Mouse (Mus musculus): Measurements from ENCODE around the gene Atp1a1.

Atp1a1 gene

DNA sequence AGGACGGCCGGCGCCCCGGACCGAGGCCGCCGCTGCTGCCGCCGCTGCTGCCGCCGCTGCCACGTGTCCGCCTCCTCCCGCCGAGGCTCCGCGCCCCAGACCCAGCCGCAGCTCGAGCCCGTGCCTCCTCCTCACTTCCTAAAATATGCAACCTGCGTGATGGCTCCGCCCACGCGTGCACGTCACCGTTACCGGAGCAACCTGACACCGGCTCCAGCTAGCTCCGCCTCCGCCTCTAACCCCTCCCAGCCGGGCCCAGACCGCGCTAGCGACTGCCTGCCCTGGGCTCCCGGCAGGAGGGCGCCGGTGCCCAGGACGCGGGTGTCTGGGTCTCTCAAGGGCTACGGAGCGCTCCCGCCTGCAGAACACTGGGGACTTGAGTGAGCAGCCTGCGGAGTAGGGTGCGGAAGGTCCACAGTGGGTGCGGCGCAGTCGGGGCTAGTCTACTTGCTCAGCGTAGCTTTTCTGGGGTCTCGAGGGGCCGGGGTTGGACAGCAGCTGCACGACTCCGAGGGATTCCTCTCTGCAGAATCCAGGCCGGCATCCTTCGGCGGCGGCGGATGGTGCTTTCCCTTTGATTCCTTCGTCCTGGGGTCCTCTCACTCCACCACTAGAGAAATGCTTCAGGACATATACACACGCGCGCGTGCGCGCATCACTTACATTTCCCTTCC lies at the start of gene Atp1a1:
Gene Atp1a1, minus strand, starts transcription at position 135 of the 674 bp plus-strand sequence.
- peak; percentile 99 for DNase-seq (ENCODE audit: low spot score in 2 of 2)

DNA sequence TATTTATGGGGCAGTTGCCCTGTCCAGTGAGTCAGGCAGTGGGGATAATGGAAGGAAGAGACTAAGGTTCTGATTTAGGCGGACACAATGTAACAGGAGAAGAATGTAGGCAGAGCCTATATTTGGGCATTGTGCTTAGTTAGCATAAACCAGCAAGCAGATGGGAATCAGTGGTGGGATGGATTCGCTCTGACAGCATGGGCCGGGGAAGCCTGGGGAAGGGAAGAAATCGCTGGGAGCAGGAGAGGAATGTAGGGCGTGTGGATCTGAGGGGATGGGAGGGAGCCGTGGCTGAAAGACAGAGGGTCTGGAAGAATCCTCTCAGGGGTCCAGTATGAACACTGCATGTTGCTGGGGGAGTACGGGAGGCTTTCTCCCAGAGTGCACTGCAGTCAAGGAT lies 49.0 kb upstream of the Atp1a1 start:
- DNase-seq (ENCODE audit: low spot score in 2 of 2), result peak; percentile 76 to 81

DNA sequence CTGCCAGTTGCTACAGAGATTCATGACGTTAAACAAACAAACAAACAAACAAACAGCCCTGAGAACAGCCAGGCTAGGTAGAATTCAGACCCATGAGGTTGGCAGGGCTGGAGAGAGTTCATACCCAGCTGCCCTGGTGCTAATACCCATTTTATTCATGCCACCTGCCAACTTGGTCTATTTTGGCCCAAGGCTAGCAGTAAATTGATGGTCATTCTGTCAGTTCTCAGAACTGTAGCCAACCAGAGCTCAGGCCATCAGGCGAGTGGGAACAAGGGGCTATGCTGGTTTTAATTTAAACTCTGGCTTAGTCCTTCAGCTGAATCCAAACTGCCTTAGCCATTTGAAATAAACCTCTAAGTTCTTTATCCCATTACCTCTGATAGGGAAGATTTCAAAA lies 48.5 kb upstream of the Atp1a1 start:
- no peak for DNase-seq (ENCODE audit: low spot score in 2 of 2)

DNA sequence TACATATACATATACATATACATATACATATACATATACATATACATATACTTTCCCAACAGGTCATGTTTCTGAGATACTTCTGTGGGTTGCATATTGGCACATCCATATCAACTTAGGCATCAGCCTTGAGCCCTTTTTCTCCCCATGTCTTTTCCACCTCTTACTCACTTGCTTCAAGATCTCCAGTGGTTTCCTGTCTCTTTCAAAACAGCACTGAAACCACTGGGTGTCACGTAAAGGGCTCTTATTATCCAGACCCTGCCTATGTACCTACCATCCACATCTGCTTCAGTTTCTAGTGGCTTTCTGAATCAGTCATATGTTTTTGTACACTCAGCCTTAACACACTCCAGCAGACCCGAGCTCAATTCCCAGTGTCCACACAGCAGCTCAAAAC lies 45.8 kb upstream of the Atp1a1 start:
- DNase-seq (ENCODE audit: low spot score in 2 of 2), result no peak

DNA sequence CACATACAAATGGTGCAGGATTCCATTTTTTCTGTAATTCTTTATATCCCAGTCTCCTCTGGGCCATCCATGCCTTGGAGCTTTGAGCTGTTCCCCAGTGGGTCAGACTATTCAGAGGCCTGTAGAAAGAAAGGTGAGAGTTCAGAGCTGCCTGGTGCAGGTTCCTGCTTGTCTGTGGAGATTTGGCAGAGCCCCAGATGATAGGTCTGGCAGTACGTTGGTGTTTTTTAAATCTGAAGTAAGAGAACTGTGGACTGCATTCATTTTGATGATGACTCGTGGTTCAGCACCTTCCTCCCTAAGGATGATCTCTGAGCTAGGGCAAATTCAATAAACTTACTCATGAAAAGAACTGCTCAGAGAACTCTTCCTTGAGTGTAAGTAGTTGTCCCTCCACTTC lies 44.8 kb upstream of the Atp1a1 start:
- no peak for DNase-seq (ENCODE audit: low spot score in 2 of 2)

DNA sequence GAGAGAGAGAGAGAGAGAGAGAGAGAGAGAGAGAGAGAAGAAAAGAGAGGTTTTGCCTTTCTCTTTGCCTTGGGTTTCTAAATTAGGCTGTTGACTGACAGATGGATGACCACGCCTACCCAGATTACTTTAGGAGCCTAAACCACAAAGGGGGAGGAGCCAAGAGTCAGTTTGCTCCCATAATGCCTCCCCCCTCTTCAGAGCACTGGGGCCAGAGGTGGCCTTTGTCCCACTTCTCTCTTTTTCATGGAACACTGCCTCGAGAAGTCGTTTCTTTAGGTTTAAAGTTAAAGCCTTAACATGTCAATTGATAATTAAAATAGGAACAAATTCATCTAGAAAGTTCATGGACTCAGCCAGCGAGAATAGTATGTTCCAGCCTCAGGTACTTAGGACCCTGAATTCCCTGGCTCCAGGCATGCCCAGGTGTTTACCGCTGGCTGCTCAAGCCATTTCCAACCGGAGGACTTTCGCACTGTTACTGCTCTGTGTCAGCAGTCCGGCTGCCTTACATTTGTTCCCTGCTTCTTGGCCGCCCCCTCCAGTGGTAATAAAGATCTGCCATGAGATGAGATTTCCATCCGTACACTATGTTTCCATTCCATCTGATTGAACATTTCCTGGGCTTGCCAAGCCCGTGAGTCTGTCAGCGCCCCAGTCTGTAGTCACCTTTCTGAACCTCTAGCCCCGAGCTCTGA lies 43.8 kb upstream of the Atp1a1 start:
- no peak for DNase-seq (ENCODE audit: low spot score in 2 of 2)

DNA sequence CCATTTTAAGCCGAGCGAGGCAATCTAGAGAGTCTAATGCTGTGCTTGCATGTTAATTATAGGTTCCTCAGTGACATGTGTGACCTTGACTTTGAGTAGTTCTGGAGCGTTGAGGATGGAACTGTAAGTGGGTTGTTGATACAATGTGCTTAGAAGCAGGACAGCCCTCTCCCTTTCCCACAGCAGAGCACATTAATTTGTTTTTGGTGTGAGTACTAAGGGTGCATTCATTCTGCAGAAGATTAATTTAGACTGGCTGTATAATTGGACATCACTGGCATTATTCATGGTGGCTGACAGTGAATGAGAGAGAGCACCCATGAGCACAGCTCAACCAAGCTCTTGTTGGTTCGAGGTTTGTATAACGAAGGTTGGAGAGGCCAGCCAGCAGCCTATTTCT lies 42.3 kb upstream of the Atp1a1 start:
- DNase-seq (ENCODE audit: low spot score in 2 of 2), result no peak

DNA sequence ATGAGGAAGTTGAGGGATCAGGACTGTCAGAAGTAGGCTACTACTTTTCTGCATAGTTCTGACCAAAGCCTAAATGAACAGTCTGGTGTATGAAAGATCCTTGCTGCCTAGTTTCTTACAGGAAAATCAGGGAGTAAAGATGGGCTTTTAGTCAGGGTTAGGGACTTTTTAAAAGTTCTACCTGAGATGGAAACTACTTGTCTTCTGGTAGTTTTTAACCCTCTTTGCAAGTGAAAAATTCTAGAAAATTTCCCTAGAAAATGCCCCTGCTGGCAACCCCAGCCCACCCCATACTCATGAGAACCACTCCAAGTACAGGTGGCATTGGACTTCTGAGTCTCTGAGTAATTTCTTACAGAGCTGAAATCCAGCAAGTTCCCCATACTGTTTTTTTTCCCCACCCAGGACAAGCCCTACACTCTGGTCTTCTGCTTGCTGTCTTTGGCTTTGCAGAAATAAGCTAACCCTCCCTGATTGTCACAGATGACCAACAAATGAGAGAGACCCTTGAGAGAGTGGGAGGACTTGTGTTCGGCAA lies 41.2 kb upstream of the Atp1a1 start:
- no peak for DNase-seq (ENCODE audit: low spot score in 2 of 2)

DNA sequence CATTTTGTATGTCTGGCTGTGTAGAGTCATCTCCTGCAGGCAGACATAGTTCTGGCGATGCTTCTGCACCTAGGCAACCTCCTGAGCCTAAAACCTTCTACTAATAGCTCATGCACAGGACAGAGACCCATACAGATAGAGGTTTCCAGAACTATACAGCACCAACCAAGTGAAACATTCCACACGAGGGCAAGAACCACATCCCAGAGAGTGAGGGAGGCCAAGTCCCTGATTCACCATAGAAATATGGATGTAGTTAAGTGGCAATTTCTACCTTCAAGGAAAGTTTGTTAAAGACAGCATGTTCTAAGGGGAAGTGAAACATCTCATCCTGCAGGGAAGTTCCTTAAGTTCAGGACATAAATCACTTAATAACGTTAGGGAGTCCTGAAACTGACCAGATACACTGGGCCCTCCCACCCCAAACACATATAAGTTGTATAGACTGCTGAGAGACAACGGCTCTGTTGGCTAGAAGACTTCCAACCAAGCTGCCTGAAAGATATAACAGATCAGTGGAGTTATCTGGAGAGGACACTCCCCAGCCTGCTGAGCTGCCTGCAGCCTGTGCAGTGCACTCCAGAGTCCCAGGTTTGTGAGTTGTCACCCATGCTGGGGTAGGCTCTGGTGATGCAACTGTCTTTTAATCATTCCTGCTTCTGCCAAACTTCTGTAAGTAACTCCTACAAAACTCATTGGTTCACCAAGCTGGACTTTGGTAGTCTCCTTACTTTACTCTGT lies 39.7 kb upstream of the Atp1a1 start:
- DNase-seq (ENCODE audit: low spot score in 2 of 2), result no peak

DNA sequence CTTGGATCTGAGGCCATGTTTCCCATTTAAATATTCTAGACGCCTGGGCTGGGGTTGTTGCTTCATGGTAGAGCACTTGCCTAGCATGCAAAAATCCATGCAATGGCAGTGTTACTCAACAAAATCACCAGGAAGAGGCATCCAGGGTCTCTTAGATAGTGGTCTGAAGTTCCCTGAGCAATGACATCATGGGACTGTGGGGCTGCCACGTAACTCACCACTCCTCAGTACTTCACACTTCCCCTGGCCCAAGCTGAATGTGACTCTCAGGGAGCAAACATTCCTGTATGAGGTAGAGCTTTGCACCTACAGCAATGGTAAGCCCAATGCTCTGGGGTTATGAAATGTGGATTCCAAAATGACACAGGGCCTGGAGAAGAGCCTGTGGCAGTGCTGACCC lies 38.8 kb upstream of the Atp1a1 start:
- DNase-seq (ENCODE audit: low spot score in 2 of 2), result no peak

DNA sequence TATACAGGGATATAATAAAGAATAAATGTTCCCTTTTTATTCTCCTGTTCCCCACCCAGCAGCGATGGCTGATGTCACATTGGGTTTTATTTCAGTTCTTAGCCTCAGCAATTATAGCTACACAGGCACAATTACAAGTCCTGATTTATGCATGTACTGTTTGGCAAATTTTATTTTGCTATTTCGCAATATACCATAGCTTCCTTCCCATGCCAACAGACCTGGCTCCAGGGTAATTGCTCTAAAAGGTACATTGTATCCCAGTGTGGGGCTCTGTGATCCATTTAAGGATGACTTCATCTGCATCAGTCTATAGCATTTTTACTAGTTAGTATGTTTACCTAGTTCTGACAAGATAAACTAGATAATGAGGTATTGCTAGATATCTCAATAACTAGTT lies 33.7 kb upstream of the Atp1a1 start:
- DNase-seq (ENCODE audit: low spot score in 2 of 2), result no peak

DNA sequence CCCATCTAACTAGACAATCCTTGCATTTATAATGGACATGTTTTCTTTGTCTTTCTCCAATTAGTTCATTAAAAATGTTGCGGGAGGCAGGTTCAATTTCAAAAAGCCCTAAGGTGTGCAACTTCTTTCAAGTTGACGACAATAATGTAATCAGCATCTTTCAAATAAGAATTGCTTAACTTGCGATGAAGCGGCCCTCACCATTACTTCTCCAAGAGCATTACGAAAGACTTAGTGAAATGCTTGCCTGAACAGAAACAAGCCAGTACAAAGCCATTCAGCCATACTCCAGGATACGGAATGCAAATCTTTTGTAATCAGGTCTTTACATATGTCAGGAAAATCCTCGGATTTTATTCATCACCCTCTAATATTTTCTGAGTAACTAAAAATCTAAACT lies 32.0 kb upstream of the Atp1a1 start:
- no peak for DNase-seq (ENCODE audit: low spot score in 2 of 2)

DNA sequence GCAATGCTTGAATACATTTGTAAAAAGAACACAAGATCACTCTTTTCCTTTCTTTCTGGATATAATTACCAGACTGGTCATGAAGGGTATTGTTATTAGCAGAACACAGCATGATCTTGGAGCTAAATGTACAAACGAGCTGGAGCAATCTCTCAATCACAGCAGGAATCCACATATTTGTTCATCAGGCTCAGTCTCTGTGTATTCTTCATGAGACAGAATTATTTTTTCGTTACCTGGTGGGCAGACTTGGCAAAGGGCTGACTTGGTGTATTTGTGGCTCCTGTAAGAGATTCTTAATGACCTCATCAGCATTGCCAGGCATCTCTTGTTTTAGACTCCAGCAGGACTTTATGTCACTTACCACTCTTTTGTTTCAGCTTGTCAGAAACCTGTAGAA lies 31.6 kb upstream of the Atp1a1 start:
- no peak for DNase-seq (ENCODE audit: low spot score in 2 of 2)

DNA sequence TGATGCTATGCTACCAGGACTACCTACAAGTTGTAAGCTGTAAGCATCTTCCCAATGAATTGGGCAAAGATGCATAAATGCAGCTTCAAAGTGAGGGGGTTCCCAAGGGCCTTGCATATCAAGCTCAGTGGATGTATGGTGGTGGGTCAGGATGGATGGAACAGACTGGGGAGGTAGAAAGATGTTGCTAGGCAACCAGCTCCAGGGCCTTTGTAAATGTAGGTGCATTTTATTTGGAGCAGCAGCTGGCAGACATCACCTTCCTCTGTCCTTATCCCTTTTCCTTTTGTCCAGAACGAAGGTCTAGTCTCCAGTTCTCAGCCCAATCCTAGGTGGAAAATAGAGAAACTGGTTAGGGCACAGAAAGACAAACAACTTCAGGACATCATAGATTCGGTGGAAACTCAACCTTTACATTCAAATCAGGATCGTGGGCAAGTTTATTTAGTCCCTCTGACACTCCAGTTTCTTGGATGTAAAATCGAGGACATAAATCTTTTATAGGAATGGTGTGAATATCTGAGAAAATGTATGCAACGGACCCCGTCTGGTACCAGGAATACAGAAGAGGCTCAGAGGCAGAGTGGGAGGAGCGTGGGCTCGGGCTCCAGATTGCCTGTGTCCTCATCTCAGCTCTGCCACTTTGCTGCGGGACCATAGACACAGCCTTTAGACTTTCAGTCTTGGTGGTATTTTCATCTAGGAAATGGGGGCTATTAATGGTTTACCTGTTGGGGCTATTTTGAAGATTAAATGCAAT lies 29.8 kb upstream of the Atp1a1 start:
- DNase-seq (ENCODE audit: low spot score in 2 of 2), result peak; percentile 68 to 77

DNA sequence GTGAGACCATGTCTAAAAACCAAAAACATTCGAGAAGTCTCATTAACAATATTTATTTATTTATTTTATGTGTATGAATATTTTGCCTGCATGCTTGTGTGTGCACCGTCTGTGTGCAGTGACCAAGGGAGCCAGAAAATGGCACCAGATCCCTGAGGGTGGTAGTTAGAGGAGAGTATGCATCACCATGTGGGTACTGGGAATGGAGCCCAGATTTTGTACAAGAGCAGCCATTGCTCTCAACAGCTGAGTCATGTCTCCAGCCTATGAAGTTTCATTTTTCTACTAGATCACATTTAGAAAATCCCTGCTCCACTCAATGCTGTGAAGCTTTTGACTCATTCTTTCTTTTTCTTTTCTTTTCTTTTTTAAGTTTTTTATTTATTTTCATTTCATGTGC lies 23.8 kb upstream of the Atp1a1 start:
- peak; percentile 53 to 58 for DNase-seq (ENCODE audit: low spot score in 2 of 2)

DNA sequence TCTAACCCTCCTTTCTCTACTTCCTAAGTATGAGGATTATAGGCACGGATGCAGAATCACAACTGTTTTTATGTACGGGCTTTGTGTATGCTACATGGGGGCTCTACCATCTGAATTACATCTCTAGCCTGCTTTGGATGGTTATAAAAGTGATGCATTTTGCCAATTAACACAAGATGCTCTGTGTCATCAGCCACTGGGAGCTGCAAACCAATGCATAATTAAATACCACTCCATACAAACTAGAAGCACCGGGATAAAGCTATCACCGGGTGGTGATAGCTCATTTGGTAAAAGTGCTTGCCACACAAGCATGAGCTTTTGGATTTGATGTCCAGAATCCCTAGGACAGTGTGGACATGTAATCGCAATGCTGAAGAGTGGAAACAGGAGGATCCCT lies 19.8 kb upstream of the Atp1a1 start:
- no peak for DNase-seq (ENCODE audit: low spot score in 2 of 2)

DNA sequence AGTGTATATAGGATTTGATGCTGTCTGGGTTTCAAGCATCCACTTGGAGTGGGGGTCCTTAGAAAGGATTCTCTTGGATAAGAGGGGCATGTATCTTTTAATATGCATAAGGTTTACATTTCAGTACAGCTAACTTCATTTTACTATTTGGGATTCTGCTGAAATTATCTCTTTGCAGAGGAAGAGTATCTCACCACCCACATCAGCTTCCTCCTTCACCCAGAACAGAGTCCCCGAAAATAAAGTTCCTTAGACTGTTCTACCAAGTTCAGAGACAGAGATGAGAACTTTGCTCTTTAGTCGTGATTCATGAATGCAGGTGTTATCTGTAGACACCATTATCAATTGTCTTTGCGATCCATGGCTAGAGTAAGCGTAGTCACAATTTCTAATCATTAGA lies 14.5 kb upstream of the Atp1a1 start:
- no peak for DNase-seq (ENCODE audit: low spot score in 2 of 2)

DNA sequence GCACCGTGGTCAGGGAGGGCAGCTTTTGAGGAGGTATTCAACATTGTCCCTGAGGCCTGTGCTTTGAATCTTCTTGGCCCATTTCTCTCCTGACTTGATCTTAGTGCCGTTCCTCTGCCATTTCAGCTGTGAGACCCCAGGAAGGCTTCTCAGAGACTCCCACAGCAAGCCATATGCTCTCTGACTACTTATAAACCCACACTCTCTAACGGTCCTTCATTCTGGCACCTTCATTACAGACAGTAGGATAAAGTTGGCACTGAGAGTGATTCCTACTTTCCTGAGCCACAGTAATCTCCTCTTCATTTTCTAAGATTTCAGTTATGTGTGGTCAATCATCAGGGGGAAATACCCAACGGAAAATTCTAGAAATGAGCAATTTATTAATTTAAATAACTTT lies 14.0 kb upstream of the Atp1a1 start:
- no peak for DNase-seq (ENCODE audit: low spot score in 2 of 2)

DNA sequence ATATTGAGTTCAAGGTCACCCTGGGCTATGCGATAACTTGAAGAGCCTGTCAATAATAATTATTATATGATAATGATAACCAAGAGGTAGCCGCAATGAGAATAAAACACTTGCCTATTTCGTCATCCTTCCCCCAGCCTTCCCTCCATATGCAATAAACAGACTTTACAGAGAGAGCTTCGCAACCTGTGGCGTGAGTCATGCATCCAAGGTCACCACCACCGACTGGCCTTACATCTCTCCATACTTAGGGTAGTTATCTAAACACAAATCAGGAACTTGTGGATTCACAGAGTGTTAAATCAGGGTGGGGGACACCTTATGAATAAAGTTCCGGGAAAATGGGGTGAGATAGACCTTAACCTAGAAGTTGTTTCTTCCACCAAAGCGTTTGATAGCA lies 13.0 kb upstream of the Atp1a1 start:
- no peak for DNase-seq (ENCODE audit: low spot score in 2 of 2)

DNA sequence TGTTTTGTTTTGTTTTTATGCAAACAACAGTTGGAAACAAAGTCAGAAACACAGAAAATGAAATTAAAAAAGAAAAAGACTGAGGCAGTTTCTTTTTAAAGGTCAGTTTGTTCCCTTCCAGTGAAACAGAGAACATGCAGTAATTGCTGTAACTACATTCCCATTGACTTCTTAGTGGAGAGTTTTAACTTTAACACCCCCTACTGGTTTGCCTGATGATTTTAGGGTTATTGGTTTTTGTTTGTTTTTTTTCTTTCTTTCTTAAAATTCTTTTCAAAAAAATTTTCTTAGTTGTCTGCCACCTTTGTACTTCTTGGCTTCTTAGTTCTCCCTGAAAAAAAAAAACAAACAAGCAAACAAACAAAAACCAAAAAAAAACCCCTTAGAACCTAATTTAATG lies 12.5 kb upstream of the Atp1a1 start:
- no peak for DNase-seq (ENCODE audit: low spot score in 2 of 2)

DNA sequence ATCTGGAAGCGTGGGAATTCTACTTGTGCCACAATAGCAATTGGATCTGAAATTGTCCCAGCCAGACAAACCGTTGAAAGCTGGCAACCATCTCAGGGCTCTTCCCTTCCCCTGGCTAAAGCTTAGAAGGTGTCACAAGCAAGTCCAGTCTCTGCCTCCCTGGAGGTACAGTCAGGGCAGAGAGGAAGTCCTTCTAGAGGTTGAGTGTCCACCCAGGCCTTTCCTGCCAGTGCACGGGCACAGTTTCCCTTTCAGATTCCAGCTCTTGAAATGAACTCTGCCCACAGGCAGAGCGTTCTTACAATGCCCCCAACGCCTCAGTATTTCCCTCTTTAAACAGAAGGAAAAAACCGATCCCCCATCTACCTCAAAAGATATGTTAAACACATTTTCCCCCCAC lies 11.4 kb upstream of the Atp1a1 start:
- DNase-seq (ENCODE audit: low spot score in 2 of 2), result no peak

Data from right cerebral cortex, postnatal 10 days (tissue).